Comparison of ENCODE assay signal across 8 mouse cellular contexts in the genomic region with DNA sequence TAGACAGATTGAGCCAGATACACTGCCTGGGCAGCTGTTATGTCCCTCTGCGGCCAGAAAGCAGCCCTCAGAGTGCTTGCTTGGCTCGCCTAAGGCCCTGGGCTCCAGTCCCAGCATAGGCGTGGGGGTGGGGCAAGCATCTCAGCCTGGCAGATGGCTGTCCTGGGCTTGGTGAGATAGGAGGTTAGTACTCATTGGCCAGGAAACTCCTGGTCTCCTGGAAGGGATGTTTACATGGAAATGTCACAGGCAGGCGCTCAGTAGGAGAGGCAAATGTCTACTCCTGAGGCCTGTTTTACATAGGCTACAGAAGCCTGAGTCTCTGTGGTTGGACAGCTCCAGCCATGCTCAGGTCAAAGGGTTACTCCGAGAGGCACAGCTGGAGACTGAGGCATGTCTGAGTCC. TPM values are rescaled to one million over a fixed set of nuclear protein-coding genes. Genes with fewer than 3 reads are reported as not detected.
A peak's percentile ranks its signal among the peaks of the same experiment; 100 is the strongest.
DNase-seq lines count a peak whose midpoint lies in the region; TF ChIP-seq lines count a peak whose summit lies in the region.

No protein-coding gene starts in this region.

- peak; percentile 53 to 70 for DNase-seq in left cerebral cortex, adult 18-20 months (ENCODE audit: low spot score in 2 of 2)
- DNase-seq in left cerebral cortex, adult 11 months (ENCODE audit: low spot score): no peak
- peak; percentile 56 for DNase-seq in embryo, embryonic 10.5 days (ENCODE audit: low spot score)
- peak; percentile 90 to 91 for DNase-seq in heart, adult 18-20 months
- DNase-seq in layer of hippocampus, adult 2 months (ENCODE audit: low spot score in 2 of 2): peak; percentile 61 to 65
- peak; percentile 81 for DNase-seq in lung, postnatal 25 days (ENCODE audit: low spot score)
- peak; percentile 61 for DNase-seq in right cerebral cortex, postnatal 14 days
- DNase-seq in natural killer cell, adult 2 months (ENCODE audit: low spot score in 2 of 2): no peak

- H3K27ac ChIP-seq in layer of hippocampus, adult 2 months: peak overlapping the region; percentile 70

- H3K4me3 ChIP-seq in layer of hippocampus, adult 2 months: no peak overlapping the region

- no peak for TF ChIP-seq CTCF in layer of hippocampus, adult 2 months (conservative IDR thresholded peaks at IDR 0.05)

RNA-seq across cellular contexts. Expression of a gene that starts 5.6 kb away (rescaled TPM):
- total RNA-seq in left cerebral cortex, adult 18-20 months (2021): 10 to 100 TPM; 86.3 to 90.5 TPM
- 10 to 100 TPM; 15.9 to 16.9 TPM for total RNA-seq in heart, adult 18-20 months (2021)
- 100 to 1,000 TPM in 1 of 2 experiments, 10 to 100 TPM in 1; 98.8 to 108 TPM for total RNA-seq in layer of hippocampus, adult 2 months (2021)

RNA-seq across cellular contexts. Expression of a gene that starts 34.3 kb away (rescaled TPM):
- 10 to 100 TPM; 21.2 to 21.8 TPM for total RNA-seq in left cerebral cortex, adult 18-20 months (2021)
- total RNA-seq in heart, adult 18-20 months (2021): 1 to 10 TPM; 2.5 to 2.6 TPM
- total RNA-seq in layer of hippocampus, adult 2 months (2021): 10 to 100 TPM; 16.8 to 19.0 TPM

Comparison
In these comparisons a context has a peak if more than half of its experiments do, and no peak if none do; other contexts are left out.
1. DNase-seq: peak in left cerebral cortex, adult 18-20 months (2 of 2), embryo, embryonic 10.5 days (single experiment), heart, adult 18-20 months (2 of 2), layer of hippocampus, adult 2 months (2 of 2), lung, postnatal 25 days (single experiment) and right cerebral cortex, postnatal 14 days (single experiment); none in left cerebral cortex, adult 11 months (single experiment) and natural killer cell, adult 2 months (0 of 2).
2. RNA of a gene that starts 5.6 kb away (total RNA-seq): 98.8 to 108 TPM in layer of hippocampus, adult 2 months and 86.3 to 90.5 TPM in left cerebral cortex, adult 18-20 months; 15.9 to 16.9 TPM in heart, adult 18-20 months; every median in the first group is over 4 times any median in the second.
3. RNA of a gene that starts 34.3 kb away (total RNA-seq): 21.2 to 21.8 TPM in left cerebral cortex, adult 18-20 months and 16.8 to 19.0 TPM in layer of hippocampus, adult 2 months; 2.5 to 2.6 TPM in heart, adult 18-20 months; every median in the first group is over 4 times any median in the second.